In genomic region chr1:45838271-45838670, GRCm38 (mm10) we compare ENCODE assay signal across 26 mouse cellular contexts. TPM values are rescaled to one million over a fixed set of nuclear protein-coding genes. Genes with fewer than 3 reads are reported as not detected.
A peak's percentile ranks its signal among the peaks of the same experiment; 100 is the strongest.
DNase-seq lines count a peak whose midpoint lies in the region; ATAC-seq and TF ChIP-seq lines count a peak whose summit lies in the region.
"Had no signal": no experiment of that assay in that cellular context is flagged by ENCODE, and none has a peak within 500 bp of the region (broad histone marks: within the 10 kb centered on the region; RNA-seq: fewer than 3 reads in every experiment).

No protein-coding gene starts in this region.

- TF ChIP-seq POLR2A in heart, adult 2 months (IDR thresholded peaks at IDR 0.05; ENCODE audit: insufficient read depth, low read depth, low read length), result no peak

- no peak overlapping the region for H3K4me2 ChIP-seq in heart, embryonic 15.5 days
- no peak overlapping the region for H3K4me2 ChIP-seq in lung, postnatal 0 days (replicated peaks; ENCODE audit: low read depth, low read length)
- H3K4me2 ChIP-seq: hindbrain, embryonic 14.5 days; liver, embryonic 11.5 days; midbrain, embryonic 15.5 days had no signal

- peaks cover 11% of the 10 kb centered on the region for H3K4me1 ChIP-seq in heart, embryonic 15.5 days (replicated peaks)
- H3K4me1 ChIP-seq in heart, adult 2 months (ENCODE audit: control insufficient read depth, insufficient read depth, low read length), result peaks cover 1% of the 10 kb centered on the region; the same call in 1 of the 2 replicates
- H3K4me1 ChIP-seq in lung, postnatal 0 days (ENCODE audit: insufficient read depth, low read depth, low read length), result no peaks in the 10 kb centered on the region
- H3K4me1 ChIP-seq: midbrain, embryonic 15.5 days had no signal

- no peaks in the 10 kb centered on the region for H3K27me3 ChIP-seq in heart, embryonic 15.5 days
- no peaks in the 10 kb centered on the region for H3K27me3 ChIP-seq in heart, adult 2 months (ENCODE audit: control insufficient read depth, insufficient read depth, low read length)
- no peaks in the 10 kb centered on the region for H3K27me3 ChIP-seq in lung, postnatal 0 days (replicated peaks; ENCODE audit: insufficient read depth, low read length)
- H3K27me3 ChIP-seq: CH12.LX; midbrain, embryonic 15.5 days; Patski had no signal

- no peaks in the 10 kb centered on the region for H3K9me3 ChIP-seq in heart, embryonic 15.5 days (replicated peaks)
- no peaks in the 10 kb centered on the region for H3K9me3 ChIP-seq in lung, postnatal 0 days (ENCODE audit: low read length)
- H3K9me3 ChIP-seq: midbrain, embryonic 15.5 days had no signal

- H3K36me3 ChIP-seq in heart, embryonic 15.5 days, result no peaks in the 10 kb centered on the region
- peaks cover 4% of the 10 kb centered on the region; the same call in 1 of the 2 replicates for H3K36me3 ChIP-seq in heart, adult 2 months (ENCODE audit: control insufficient read depth, insufficient read depth, low read length)
- H3K36me3 ChIP-seq in lung, postnatal 0 days (ENCODE audit: insufficient read depth, low read length), result no peaks in the 10 kb centered on the region
- H3K36me3 ChIP-seq: midbrain, embryonic 15.5 days had no signal

- TF ChIP-seq CTCF in heart, adult 2 months (IDR thresholded peaks at IDR 0.05), result no peak
- no peak for TF ChIP-seq CTCF in lung, postnatal 0 days (IDR thresholded peaks at IDR 0.05)

- no peaks in the 10 kb centered on the region for H3K79me2 ChIP-seq in heart, adult 2 months (replicated peaks; ENCODE audit: control insufficient read depth, insufficient read depth, low read length)

- H3K9ac ChIP-seq in heart, embryonic 15.5 days, result no peak overlapping the region
- no peak overlapping the region for H3K9ac ChIP-seq in heart, adult 2 months (ENCODE audit: low read depth, low read length)
- H3K9ac ChIP-seq in lung, postnatal 0 days (replicated peaks; ENCODE audit: low read depth), result no peak overlapping the region
- H3K9ac ChIP-seq: hindbrain, embryonic 14.5 days; midbrain, embryonic 15.5 days had no signal

- DNase-seq in adrenal gland, postnatal 36 days, result peak; percentile 6 to 11
- no peak for DNase-seq in adrenal gland, adult 2 months
- DNase-seq in heart, adult 2 months, result no peak
- peak; percentile 19 for DNase-seq in lung, postnatal 0 days (ENCODE audit: low spot score)
- no peak for DNase-seq in lung, postnatal 4 days
- DNase-seq in fibroblast of lung, adult 2 months (ENCODE audit: low read depth), result peak; percentile 77
- DNase-seq in right cerebral cortex, postnatal 36 days (ENCODE audit: low spot score in 2 of 2), result no peak
- DNase-seq: retina, postnatal 1 day; thymus, postnatal 4 days had no signal

- intact Hi-C loops in heart, adult 2 months (cut with DNase I), result no loop called here

- ATAC-seq in heart, embryonic 15.5 days (replicated peaks; ENCODE audit: insufficient number of reproducible peaks, insufficient read depth, low FRiP score, low read depth), result no peak
- no peak for ATAC-seq in lung, postnatal 0 days
- ATAC-seq: activated CD4-positive, CD25-positive, alpha-beta regulatory T cell, adult 4 months; forebrain, embryonic 16.5 days; midbrain, embryonic 15.5 days had no signal

- no peak overlapping the region for H3K4me3 ChIP-seq in heart, embryonic 15.5 days
- no peak overlapping the region for H3K4me3 ChIP-seq in heart, adult 2 months
- no peak overlapping the region for H3K4me3 ChIP-seq in lung, postnatal 0 days (ENCODE audit: low read depth, low read length)
- H3K4me3 ChIP-seq: erythroblast, embryonic 14.5 days; midbrain, embryonic 15.5 days had no signal

- TF ChIP-seq EP300 in heart, adult 2 months (IDR thresholded peaks at IDR 0.05; ENCODE audit: insufficient read depth, low read depth, low read length), result no peak
- TF ChIP-seq EP300 in lung, postnatal 0 days (IDR thresholded peaks at IDR 0.05), result no peak

- peak overlapping the region; percentile 51 for H3K27ac ChIP-seq in heart, embryonic 15.5 days
- H3K27ac ChIP-seq in heart, adult 2 months, result no peak overlapping the region
- no peak overlapping the region for H3K27ac ChIP-seq in lung, postnatal 0 days (ENCODE audit: low read length)
- H3K27ac ChIP-seq: hindbrain, embryonic 14.5 days; midbrain, embryonic 15.5 days had no signal

RNA-seq across cellular contexts. Expression of gene Wdr75, which starts 43.3 kb away (rescaled TPM):
- total RNA-seq in adrenal gland, postnatal 36 days (2021), result 10 to 100 TPM; 46.9 to 54.3 TPM
- total RNA-seq in adrenal gland, adult 2 months (2021), result 10 to 100 TPM; 42.3 to 43.4 TPM
- polyA plus RNA-seq in adrenal gland, adult 2 months (2012; rRNA removed), result 28.8 and 30.9 TPM in 2 replicates
- polyA plus RNA-seq in heart, embryonic 15.5 days (2015; fragmentation: Nextera tagmentation; extraction: Ambion mirVana), result 30.4 and 31.9 TPM in 2 replicates
- total RNA-seq in heart, adult 2 months (2021), result 10 to 100 TPM; 19.1 to 22.8 TPM
- 27.8 and 40.0 TPM in 2 replicates for polyA plus RNA-seq in heart, adult 2 months (2012; rRNA removed)
- 29.3 and 31.3 TPM in 2 replicates for polyA plus RNA-seq in lung, postnatal 0 days (2015; fragmentation: Nextera tagmentation; extraction: Ambion mirVana)

RNA-seq across cellular contexts. Expression of gene Gm5269, which starts 51.8 kb away (rescaled TPM):
- not detected for total RNA-seq in adrenal gland, postnatal 36 days (2021)
- total RNA-seq in adrenal gland, adult 2 months (2021), result not detected
- polyA plus RNA-seq in adrenal gland, adult 2 months (2012; rRNA removed), result not detected in 2 replicates
- polyA plus RNA-seq in heart, embryonic 15.5 days (2015; fragmentation: Nextera tagmentation; extraction: Ambion mirVana), result not detected in 2 replicates
- total RNA-seq in heart, adult 2 months (2021), result not detected
- not detected in 2 replicates for polyA plus RNA-seq in heart, adult 2 months (2012; rRNA removed)
- not detected in 2 replicates for polyA plus RNA-seq in lung, postnatal 0 days (2015; fragmentation: Nextera tagmentation; extraction: Ambion mirVana)
- total RNA-seq: CH12.LX; gastrocnemius, postnatal 4 days; layer of hippocampus, adult 18-20 months; layer of hippocampus, postnatal 36 days; left cerebral cortex, postnatal 25 days; megakaryocyte progenitor cell, adult 5-6 weeks had no signal
- polyA plus RNA-seq: activated CD4-positive, CD25-positive, alpha-beta regulatory T cell, adult 4 months; erythroblast, embryonic 14.5 days; forebrain, embryonic 16.5 days; heart, embryonic 16.5 days; hindbrain, embryonic 14.5 days; intestine, embryonic 16.5 days; kidney, embryonic 16.5 days; liver, embryonic 11.5 days; midbrain, embryonic 15.5 days; Patski had no signal

Comparison
In these comparisons a context has a peak if more than half of its experiments do, and no peak if none do; other contexts are left out.
1. DNase-seq: peak in adrenal gland, postnatal 36 days (2 of 2), lung, postnatal 0 days (single experiment) and fibroblast of lung, adult 2 months (single experiment); none in adrenal gland, adult 2 months (single experiment), heart, adult 2 months (0 of 2), lung, postnatal 4 days (0 of 2) and right cerebral cortex, postnatal 36 days (0 of 2).